Mouse (Mus musculus) layer of hippocampus, adult 9-11 months (tissue): ENCODE results near the gene Kcnmb2.

ENCODE experiments used
- DNase-seq: peaks from one replicate; pipeline ENCODE4 v3.0.0; 2022

Gene Kcnmb2

GRCm38 (mm10) chr3:32149851-32150570, 247.7 kb downstream of the Kcnmb2 start:
- DNase-seq: no peak

DNA sequence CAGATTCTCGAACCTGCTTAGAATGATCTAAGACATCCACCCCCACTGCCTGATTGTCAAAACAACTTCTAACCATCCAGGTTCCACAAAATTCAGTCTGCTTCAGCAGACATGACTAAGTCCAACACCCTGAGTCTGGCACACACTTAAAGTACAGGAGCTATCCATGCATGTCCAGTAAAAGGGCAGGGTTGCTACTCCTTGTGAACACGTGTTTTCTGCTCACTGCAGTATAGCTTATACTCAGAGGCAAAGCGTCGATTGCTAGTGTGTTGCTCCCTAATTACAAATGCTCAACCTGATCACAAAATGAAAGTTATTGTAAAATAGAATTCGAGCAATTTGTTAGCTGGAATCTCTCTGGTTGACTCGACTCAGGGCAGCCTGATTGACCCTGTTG, 278.2 kb downstream of the Kcnmb2 start:
- no peak for DNase-seq

GRCm38 (mm10) chr3:32185855-32186522, 283.7 kb downstream of the Kcnmb2 start:
- DNase-seq: no peak

DNA sequence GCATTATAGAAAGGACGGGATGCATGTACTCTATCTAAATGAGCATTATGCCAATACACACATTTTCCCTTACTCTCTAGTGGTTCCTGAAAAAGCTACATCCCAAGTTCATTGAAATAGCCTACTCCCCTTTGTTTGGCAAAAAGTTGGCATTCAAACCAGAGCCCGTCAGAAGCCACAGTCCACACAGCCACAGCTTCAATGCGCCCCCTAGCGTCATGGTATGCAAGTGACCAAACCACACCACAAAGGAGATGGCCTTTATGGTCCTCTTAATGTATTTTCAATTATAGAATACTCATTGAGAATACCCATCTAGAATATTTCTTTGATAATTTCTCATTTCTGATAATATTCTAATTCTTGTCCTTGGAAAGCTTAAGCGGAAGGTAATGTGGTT, 286.2 kb downstream of the Kcnmb2 start:
- DNase-seq: peak; percentile 20

DNA sequence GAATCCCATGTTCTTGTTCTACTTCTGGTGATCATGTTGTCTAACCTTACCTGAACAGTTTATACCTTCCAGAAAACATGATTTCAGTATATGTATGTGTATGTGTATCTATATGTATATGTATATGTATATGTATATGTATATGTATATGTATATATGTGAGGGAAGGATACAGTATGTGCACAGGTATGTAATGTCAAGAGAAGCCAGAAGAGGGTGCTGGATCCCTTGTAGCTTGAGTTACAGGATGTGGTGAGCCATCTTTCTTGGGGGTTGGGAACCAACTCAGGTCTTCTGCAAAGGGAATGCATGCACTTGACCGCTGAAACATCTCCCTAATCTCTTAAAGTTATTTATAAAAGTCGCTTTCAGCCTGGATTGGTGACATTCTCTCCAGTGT, 286.6 kb downstream of the Kcnmb2 start:
- no peak for DNase-seq

GRCm38 (mm10) chr3:32189956-32190355, 287.6 kb downstream of the Kcnmb2 start:
- DNase-seq: no peak

- DNase-seq: no peak
Measured at GRCm38 (mm10) chr3:32194014-32194413, 291.7 kb downstream of the Kcnmb2 start.

GRCm38 (mm10) chr3:32226755-32227154, 324.4 kb downstream of the Kcnmb2 start:
- no peak for DNase-seq

DNA sequence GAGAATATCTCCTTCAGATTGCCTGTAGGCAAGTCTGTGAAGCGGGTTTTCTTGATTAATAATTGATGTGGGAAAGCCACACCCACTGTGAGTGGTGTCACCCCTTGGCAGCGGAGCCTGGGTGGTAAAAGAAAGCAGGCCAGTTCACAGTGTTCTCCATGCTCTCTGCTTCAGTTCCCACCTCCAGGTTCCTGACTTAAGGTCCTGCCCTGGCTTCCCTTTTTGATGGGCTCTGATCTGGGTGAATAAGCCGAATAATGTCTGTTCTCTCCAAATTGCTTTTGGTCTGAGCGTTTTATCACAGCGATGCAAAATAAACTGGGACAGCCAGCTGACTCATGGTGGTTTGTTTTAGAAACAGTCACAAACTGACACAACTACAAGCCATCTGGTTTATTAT, 334.5 kb downstream of the Kcnmb2 start:
- DNase-seq: peak; percentile 12
